Mouse (Mus musculus) C2C12 (cell line): ENCODE measurements around the gene Gse1.

Experiments used
- CEBPB ChIP-seq: IDR thresholded peaks from one replicate; pipeline ENCODE4 v1.6.1; 2011; ENCODE audit warnings: low read depth, mild to moderate bottlenecking, control low read depth, moderate library complexity
- CTCF ChIP-seq: IDR thresholded peaks from one replicate; pipeline ENCODE4 v1.5.1; 2011; ENCODE audit not compliant: control insufficient read depth, insufficient read depth, insufficient read length
- MAX ChIP-seq: IDR thresholded peaks from one replicate; pipeline ENCODE4 v1.6.1; 2011; ENCODE audit warnings: mild to moderate bottlenecking, control low read depth
- MYOD1 ChIP-seq: IDR thresholded peaks from one replicate; pipeline ENCODE4 v1.6.1; 2011; ENCODE audit warnings: low read depth; ENCODE audit not compliant: control insufficient read depth, insufficient read length
- MYOG ChIP-seq: IDR thresholded peaks from one replicate; pipeline ENCODE4 v1.6.1; 2011; ENCODE audit not compliant: control insufficient read depth, insufficient read length; ENCODE audit errors: extremely low read depth
- USF1 ChIP-seq: IDR thresholded peaks from one replicate; pipeline ENCODE4 v1.6.1; 2011; ENCODE audit warnings: low read depth, mild to moderate bottlenecking, control low read depth, moderate library complexity

- TF ChIP-seq CTCF, result no peak
- no peak for TF ChIP-seq CEBPB
- no peak for TF ChIP-seq MYOD1
- no peak for TF ChIP-seq MAX
- TF ChIP-seq USF1, result no peak
- TF ChIP-seq MYOG, result no peak
Observed at GRCm38 (mm10) chr8:120602672-120603071, 374.4 kb downstream of the Gse1 start.
